Mouse (Mus musculus) limb, embryonic 14.5 days (tissue): ENCODE measurements at regions not wholly inside any gene's neighbourhood (a gene's known extent, or its start where the extent isn't known, plus 50 kb on each side); places are given as distances from the start of the nearest gene placed in this dataset.

Source experiments
- ATAC-seq: fragments of 200-750 bp; cut with Nextera tagmentation; 2 replicates; pipeline ENCODE4 v1.8.0; 2017; ENCODE audit warnings: low read depth, moderate number of reproducible peaks, moderate TSS enrichment; ENCODE audit not compliant: low FRiP score
- DNase-seq: peaks from one replicate; pipeline ENCODE4 v3.0.0-alpha.2; 2015; ENCODE audit warnings: low spot score
- H3K27ac ChIP-seq: fragments of 300-500 bp; sonication (generic); replicated peaks from 2 replicates; pipeline ENCODE4 v1.5.1; 2014; ENCODE audit warnings: low read depth, mild to moderate bottlenecking, low read length, moderate library complexity, mixed read lengths
- H3K27me3 ChIP-seq: fragments of 300-500 bp; sonication (generic); 2 replicates; pipeline ENCODE4 v1.6.1; 2014; ENCODE audit warnings: low read length, mixed read lengths; ENCODE audit not compliant: control insufficient read depth, insufficient read depth
- H3K36me3 ChIP-seq: fragments of 300-500 bp; sonication (generic); 2 replicates; pipeline ENCODE4 v1.6.1; 2014; ENCODE audit warnings: mild to moderate bottlenecking, low read length, moderate library complexity, mixed read lengths; ENCODE audit not compliant: control insufficient read depth, insufficient read depth
- H3K4me1 ChIP-seq: fragments of 300-500 bp; sonication (generic); 2 replicates; pipeline ENCODE4 v1.6.1; 2014; ENCODE audit warnings: antibody characterized with exemption, low read length, mixed read lengths; ENCODE audit not compliant: control insufficient read depth, insufficient read depth
- H3K4me2 ChIP-seq: fragments of 300-500 bp; sonication (generic); replicated peaks from 2 replicates; pipeline ENCODE4 v1.6.1; 2014; ENCODE audit warnings: low read depth, mild to moderate bottlenecking, low read length, moderate library complexity; ENCODE audit not compliant: severe bottlenecking
- H3K4me3 ChIP-seq: fragments of 300-500 bp; sonication (generic); replicated peaks from 2 replicates; pipeline ENCODE4 v1.5.1; 2014; ENCODE audit warnings: low read length
- H3K9ac ChIP-seq: fragments of 300-500 bp; sonication (generic); 2 replicates; pipeline ENCODE4 v1.6.1; 2014; ENCODE audit warnings: mild to moderate bottlenecking, low read depth, low read length, moderate library complexity; ENCODE audit not compliant: severe bottlenecking
- H3K9me3 ChIP-seq: fragments of 300-500 bp; sonication (generic); 2 replicates; pipeline ENCODE4 v1.6.1; 2016; ENCODE audit warnings: low read length; ENCODE audit not compliant: control insufficient read depth
- POLR2A ChIP-seq: fragments of 200-500 bp; IDR thresholded peaks from 2 replicates; pipeline ENCODE4 v1.8.0; 2012; ENCODE audit warnings: inconsistent platforms, mild to moderate bottlenecking, moderate library complexity, borderline replicate concordance; ENCODE audit not compliant: insufficient read depth, insufficient read length; ENCODE audit errors: extremely low read depth
- WGBS: fragments of 180-500 bp; shearing (Covaris S2); extraction: QIAGEN DNeasy Blood & Tissue Kit; methylation state at CpG from one replicate; pipeline ENCODE4 v1.1.7; 2014; 5-methylcytosine and 5-hydroxymethylcytosine counted together

- H3K4me2 ChIP-seq: no peak overlapping the region
- 23% methylated on average over 3 of the region's 3 CpGs for WGBS
- H3K4me1 ChIP-seq: no peaks in the 10 kb centered on the region
- no peak overlapping the region for H3K27ac ChIP-seq
- H3K9me3 ChIP-seq: no peaks in the 10 kb centered on the region
- ATAC-seq: no peak
- H3K9ac ChIP-seq: no peak overlapping the region
- no peak for TF ChIP-seq POLR2A
- no peaks in the 10 kb centered on the region for H3K36me3 ChIP-seq
- no peak for DNase-seq
- H3K4me3 ChIP-seq: no peak overlapping the region
- H3K27me3 ChIP-seq: no peaks in the 10 kb centered on the region
Observed at GRCm38 (mm10) chr2:169033181-169033580, 77.8 kb upstream of the Zfp64 start.

- Histone ChIP-seq H3K9me3 (no peaks in the 10 kb centered on the region), H3K9ac (no peak overlapping the region), H3K4me1 (no peaks in the 10 kb centered on the region), H3K4me2 (no peak overlapping the region), H3K4me3 (no peak overlapping the region), H3K27me3 (no peaks in the 10 kb centered on the region), H3K27ac (no peak overlapping the region), H3K36me3 (no peaks in the 10 kb centered on the region)
- ATAC-seq (no peak), DNase-seq (no peak)
- TF ChIP-seq POLR2A: no peak
- WGBS: 69% methylated on average over 9 of the region's 9 CpGs
Observed at GRCm38 (mm10) chr2:169028531-169029114, 73.2 kb upstream of the Zfp64 start.

GRCm38 (mm10) chr2:169019037-169019436 is 63.6 kb upstream of the Zfp64 start:
- no peak overlapping the region for H3K9ac ChIP-seq
- H3K4me3 ChIP-seq: no peak overlapping the region

DNA sequence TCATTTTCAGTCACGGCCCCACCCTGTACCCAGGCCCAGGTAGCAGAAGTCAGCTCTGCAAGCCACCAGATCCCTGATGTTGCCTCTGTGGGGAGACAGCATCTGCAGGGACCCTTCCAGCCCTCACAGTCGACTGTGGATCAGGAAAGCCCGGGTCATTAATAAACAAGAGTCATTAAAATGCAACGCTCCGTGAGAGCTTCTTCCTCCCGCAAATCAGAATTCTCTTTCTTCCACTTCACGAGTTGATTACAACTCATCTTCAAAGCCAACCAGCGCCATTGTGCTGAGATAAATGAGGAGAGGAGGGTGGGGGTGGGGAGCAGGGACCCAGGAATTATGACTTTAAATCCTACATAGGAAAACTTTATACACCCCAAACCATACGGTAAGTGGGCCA is 54.9 kb upstream of the Zfp64 start:
- DNase-seq (no peak), ATAC-seq (no peak)
- H3K36me3 ChIP-seq: no peaks in the 10 kb centered on the region
- no peak overlapping the region for H3K9ac ChIP-seq
- no peak overlapping the region for H3K27ac ChIP-seq
- 28% methylated on average over 9 of the region's 9 CpGs for WGBS
- peaks cover 11% of the 10 kb centered on the region for H3K4me1 ChIP-seq
- 0 out of 2 replicates have a peak, but pooled peaks cover under 1% of the 10 kb centered on the region for H3K9me3 ChIP-seq
- no peak overlapping the region for H3K4me2 ChIP-seq
- H3K4me3 ChIP-seq: no peak overlapping the region
- no peaks in the 10 kb centered on the region for H3K27me3 ChIP-seq
- TF ChIP-seq POLR2A: no peak

More at GRCm38 (mm10) chr2:169019037-169019436, 63.6 kb upstream of the Zfp64 start:
- ATAC-seq (no peak), DNase-seq (no peak)
- H3K9me3 ChIP-seq: peaks cover 10% of the 10 kb centered on the region; the same call in 1 of the 2 replicates
- H3K27me3 ChIP-seq: no peaks in the 10 kb centered on the region
- no peak overlapping the region for H3K4me2 ChIP-seq
- H3K36me3 ChIP-seq: no peaks in the 10 kb centered on the region
- TF ChIP-seq POLR2A: no peak
- WGBS: 56% methylated on average over 3 of the region's 3 CpGs
- no peaks in the 10 kb centered on the region for H3K4me1 ChIP-seq
- no peak overlapping the region for H3K27ac ChIP-seq

DNA sequence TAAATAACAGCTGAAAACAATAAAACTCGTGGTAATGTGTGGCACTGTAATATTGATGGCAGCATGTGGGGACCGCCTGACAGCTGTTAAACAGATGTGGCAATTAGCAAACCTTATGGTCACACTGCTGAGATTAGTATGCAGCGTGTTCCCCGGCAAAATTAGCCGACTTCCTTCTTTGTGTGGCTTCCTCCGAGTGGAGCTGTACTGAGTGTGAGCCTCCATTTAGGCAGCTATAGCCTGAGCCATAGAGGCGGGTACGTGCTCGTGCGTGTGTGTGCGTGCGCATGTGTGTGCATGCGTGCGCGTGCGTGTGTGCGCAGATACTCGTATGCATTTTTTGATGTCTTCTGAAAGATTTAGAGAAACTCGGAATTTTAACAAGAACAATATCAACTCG is 53.4 kb upstream of the Zfp64 start:
- Histone ChIP-seq H3K27ac (no peak overlapping the region), H3K4me3 (peak overlapping the region; percentile 29), H3K27me3 (no peaks in the 10 kb centered on the region), H3K4me2 (peak overlapping the region; percentile 59), H3K36me3 (no peaks in the 10 kb centered on the region), H3K9ac (0 out of 2 replicates have a peak overlapping the region, but pooled peaks have one; percentile 34), H3K4me1 (peaks cover 11% of the 10 kb centered on the region), H3K9me3 (no peaks in the 10 kb centered on the region)
- ATAC-seq: peak; percentile 66
- WGBS: 21% methylated on average over 20 of the region's 20 CpGs
- DNase-seq: peak; percentile 64
- TF ChIP-seq POLR2A: peak; percentile 69; the same call in 1 of the 2 replicates
